Mouse (Mus musculus) Muller cell, postnatal 12 days (primary cell): ENCODE data around the gene Aoc3.
A peak's percentile ranks its signal among the peaks of the same experiment; 100 is the strongest.
"Not testable (repeated sequence)": the region's sequence is repeated elsewhere in the genome, so short reads cannot be mapped to it uniquely, and the experiment has no call there.

Experiments used
- DNase-seq: peaks from one replicate; pipeline ENCODE4 v3.0.0-alpha.2; 2015; ENCODE audit errors: inconsistent ontology term

Aoc3 gene

DNA sequence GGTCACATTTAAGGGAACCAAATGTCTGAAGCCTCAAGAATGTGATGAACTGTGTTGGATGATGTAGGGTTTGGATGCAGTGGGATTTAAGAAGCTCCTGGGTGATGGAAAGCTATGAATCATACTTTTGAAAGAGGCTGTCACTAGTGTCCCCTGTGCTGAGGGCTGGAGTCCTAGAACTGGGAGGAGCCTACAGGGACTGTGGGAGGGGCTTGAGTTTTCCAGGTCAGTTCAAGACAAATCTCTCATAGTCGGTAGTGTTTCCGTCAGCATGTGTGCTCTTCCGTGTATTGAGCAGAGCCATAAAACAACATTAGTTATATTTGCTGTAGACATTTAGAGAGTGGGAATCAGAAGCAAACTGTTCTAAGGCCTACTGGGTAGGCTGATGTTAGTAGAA lies 3.1 kb upstream of the Aoc3 start:
- DNase-seq = no peak

- DNase-seq = peak; percentile 91
Measured at GRCm38 (mm10) chr11:101328941-101329635, 1.3 kb upstream of the Aoc3 start.

DNA sequence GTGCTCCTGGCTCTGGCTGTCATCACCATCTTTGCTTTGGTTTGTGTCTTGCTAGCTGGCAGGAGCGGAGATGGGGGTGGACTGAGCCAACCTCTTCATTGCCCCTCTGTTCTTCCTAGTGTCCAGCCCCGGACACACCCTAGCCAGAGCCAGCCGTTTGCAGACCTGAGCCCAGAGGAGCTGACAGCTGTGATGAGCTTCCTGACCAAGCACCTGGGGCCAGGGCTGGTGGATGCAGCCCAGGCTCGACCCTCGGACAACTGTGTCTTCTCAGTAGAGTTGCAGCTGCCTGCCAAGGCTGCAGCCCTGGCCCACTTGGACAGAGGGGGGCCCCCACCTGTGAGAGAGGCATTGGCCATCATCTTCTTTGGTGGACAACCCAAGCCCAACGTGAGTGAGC lies 556 bp downstream of the Aoc3 start:
- DNase-seq = not testable (repeated sequence)

- no peak for DNase-seq
Measured at GRCm38 (mm10) chr11:101332537-101332936, 2.1 kb downstream of the Aoc3 start.

- no peak for DNase-seq
Measured at GRCm38 (mm10) chr11:101334023-101334422, 3.6 kb downstream of the Aoc3 start.

GRCm38 (mm10) chr11:101334516-101334915 lies 4.1 kb downstream of the Aoc3 start:
- DNase-seq = no peak

- no peak for DNase-seq
Measured at GRCm38 (mm10) chr11:101335685-101336084, 5.3 kb downstream of the Aoc3 start.

DNA sequence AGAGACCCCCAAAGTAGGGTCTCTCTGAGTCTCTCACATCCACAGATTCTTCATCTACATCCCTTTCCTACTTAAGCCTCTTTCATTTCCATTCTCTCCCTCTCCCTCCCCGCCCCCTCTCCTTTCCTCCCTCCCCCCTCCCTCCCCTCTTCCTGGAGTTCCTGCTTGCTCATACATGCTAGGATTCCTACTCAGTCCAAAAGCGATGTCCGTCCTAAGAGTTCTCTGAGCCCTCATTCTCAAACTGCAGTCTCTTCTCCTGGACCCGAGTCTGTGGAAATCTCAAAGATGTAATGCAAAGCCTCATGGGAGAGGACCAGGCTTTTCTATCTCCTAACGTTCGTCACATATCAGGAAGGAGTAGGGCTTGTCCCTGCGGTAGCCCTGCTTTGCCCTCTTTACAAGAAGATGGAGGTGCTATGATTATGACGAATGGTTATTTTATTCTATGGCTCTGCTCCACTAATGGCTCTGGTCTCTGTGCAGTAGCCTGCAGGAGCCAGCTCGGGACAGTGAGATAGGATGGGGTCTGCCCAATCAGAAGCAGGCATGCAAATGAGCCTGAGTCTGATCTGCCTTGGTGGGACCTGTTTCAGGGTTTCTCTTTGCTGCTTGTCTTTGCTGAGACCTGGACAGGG lies 7.8 kb downstream of the Aoc3 start:
- peak; percentile 50 for DNase-seq

- no peak for DNase-seq
Measured at GRCm38 (mm10) chr11:101347083-101347775, 16.8 kb downstream of the Aoc3 start.

- no peak for DNase-seq
Measured at GRCm38 (mm10) chr11:101348774-101349173, 18.4 kb downstream of the Aoc3 start.

- DNase-seq = no peak
Measured at GRCm38 (mm10) chr11:101349216-101349615, 18.8 kb downstream of the Aoc3 start.

DNA sequence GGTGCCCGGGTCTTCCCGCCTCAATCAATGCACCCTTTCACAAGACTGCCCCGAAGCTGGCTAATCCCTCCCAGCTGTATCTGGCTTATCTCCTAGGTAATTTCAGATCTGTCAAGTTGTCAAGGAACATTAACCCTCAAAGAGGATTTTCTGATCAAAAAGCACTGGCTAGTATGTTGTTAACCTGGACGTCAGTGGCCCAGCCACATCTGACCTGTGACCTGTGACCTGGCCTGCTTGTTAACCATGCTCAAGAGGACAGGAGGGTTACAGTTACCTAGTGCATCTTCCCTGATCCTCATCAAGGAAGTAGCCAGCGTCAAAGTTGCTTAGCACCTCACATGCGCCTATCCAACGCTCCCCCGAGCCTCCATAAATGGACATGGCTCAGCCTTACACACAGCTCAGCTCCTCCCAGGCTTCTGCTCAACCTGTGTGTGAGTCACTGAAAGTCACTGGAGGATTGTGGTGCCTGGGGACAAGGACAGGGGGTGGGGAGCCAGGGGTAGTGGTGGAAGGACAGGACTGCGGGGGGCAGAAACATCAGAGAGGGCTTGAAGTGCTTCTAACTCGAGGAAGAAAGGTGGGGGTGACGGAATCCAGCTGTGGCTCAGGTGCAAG lies 20.8 kb downstream of the Aoc3 start:
- DNase-seq = no peak

- no peak for DNase-seq
Measured at GRCm38 (mm10) chr11:101351721-101352111, 21.3 kb downstream of the Aoc3 start.

- DNase-seq = no peak
Measured at GRCm38 (mm10) chr11:101353436-101353835, 23.0 kb downstream of the Aoc3 start.

DNA sequence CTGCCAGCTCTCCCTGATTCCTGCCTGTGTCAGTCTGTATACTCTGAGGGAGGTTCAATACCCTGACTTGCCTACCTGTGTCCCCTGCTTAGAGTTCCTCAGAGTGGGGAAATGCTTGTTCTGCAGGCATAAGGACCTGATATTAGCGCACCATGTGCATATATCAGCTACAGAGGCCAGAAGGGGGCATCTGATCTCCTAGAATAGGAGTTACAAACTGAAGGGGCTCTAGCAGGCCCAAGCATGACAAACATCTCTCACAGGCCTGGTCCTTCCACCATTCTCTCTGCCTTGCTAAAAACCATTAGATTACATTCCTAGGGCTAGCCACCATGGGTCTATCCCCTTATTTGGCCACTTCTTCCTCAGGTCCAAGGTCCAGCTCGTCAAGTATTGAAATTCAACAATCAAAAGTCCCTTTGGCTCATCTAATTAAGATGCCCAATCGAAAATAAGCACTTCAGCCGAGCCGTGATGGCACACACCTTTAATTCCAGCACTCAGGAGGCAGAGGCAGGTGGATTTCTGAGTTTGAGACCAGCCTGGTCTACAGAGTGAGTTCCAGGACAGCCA lies 24.1 kb downstream of the Aoc3 start:
- no peak for DNase-seq

GRCm38 (mm10) chr11:101355916-101356315 lies 25.5 kb downstream of the Aoc3 start:
- no peak for DNase-seq

GRCm38 (mm10) chr11:101357505-101358182 lies 27.2 kb downstream of the Aoc3 start:
- DNase-seq = no peak

GRCm38 (mm10) chr11:101359776-101360175 lies 29.4 kb downstream of the Aoc3 start:
- DNase-seq = no peak

GRCm38 (mm10) chr11:101360651-101361113 lies 30.3 kb downstream of the Aoc3 start:
- DNase-seq = no peak

DNA sequence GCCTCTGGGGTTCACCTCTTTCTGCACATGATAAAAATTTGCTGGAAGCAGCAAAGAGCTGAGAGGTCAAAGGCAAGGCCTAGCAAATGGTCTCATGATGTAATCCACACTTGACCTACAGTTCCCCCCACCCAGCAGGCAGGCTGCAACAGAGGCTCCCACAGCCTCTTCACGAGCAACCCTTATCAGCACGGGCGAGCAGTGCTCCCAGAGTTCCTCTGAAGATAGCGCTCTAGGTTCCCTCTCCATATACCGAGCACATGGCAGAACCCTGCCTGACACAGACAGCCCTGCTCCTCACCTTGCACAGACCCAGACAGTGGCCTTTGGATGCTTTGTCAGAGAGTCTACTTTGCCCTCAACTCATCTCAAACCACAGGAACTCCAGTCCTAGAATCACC lies 34.1 kb downstream of the Aoc3 start:
- no peak for DNase-seq

- DNase-seq = no peak
Measured at GRCm38 (mm10) chr11:101367326-101367935, 37.0 kb downstream of the Aoc3 start, which contains the start of gene G6pc. Gene G6pc, plus strand, starts transcription at chr11:101367561.
